Mouse (Mus musculus) T-helper 1 cell (primary cell): ENCODE measurements around the gene 0610010F05Rik.

Source experiments
- in situ Hi-C: fragments of 300-600 bp; cut with MboI, MseI; formaldehyde crosslinking; loops from one replicate; pipeline ENCODE4 v1.15.1; 2025; ENCODE audit warnings: high pct_unique_total_duplicates

The 0610010F05Rik gene

DNA sequence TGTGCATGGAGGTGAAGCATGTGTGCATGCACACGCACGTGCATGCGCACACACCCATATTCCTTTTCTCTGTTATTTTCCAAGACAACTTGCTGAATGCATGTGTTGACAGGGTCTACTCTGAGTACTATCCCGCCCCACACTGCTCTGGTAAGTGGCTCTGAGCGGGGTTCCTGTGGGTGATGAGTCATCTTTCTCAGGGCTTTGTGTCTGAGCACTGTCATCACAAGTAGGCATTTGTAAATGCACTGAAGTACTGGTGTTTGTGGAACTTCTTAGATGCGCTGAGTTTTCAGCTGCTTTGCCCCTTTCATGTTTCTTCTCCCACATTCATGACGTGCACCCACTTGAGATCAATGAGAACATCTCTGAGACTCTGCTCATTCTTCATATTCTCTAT is 63.3 kb downstream of the 0610010F05Rik start:
- in situ Hi-C loops, result no loop called here

DNA sequence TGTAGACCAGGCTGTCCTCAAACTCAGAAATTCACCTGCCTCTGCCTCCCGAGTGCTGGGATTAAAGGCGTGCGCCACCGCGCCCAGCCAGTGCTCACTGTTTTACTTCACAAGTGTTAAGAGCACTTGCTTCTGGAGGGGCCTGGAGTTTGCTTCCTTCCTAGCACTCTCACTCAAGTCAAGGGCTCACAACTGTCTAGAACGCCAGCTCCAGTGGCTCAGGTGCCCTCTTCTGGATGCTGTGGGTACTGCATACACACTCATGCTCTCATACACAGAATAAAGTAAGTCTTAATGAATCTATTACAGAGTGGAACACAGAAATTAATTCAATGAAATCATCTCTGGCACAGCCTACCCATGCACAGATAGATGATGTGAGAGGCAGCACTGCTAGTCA is 67.7 kb downstream of the 0610010F05Rik start:
- in situ Hi-C loops, result no loop called here

DNA sequence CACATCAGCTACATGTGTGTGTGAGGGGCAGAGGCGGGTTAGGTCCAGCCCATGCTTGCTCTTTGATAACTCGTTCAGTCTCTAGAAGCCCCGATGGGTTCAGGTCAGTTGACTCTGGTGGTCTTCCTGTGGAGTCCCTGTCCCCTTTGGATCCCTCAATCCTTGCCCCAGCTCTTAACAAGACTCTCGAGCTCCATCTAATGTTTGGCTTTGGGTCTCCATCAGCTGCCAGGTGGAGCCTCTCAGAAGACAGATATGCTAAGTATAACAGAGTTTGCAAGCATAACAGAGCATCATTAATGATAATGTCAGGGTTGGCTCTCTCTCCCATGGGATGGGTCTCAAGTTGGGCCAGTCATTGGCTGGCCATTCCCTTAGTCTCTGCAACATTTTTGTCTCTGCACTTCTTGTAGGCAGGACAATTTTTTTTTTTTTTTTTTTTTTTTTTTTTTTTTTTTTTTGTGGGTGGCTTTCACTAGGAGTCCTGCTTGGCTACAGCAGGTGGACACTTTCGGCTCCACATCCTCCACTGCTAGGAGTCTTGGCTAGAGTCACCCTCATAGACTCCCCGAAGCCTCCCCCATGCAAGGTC is 76.3 kb downstream of the 0610010F05Rik start:
- in situ Hi-C loops, result no loop called here

GRCm38 (mm10) chr11:23537446-23537845 is 96.0 kb downstream of the 0610010F05Rik start:
- in situ Hi-C loops, result no loop called here

GRCm38 (mm10) chr11:23520473-23521205 is 112.8 kb downstream of the 0610010F05Rik start, which contains the start of gene 1700093K21Rik:
TSS of gene 1700093K21Rik (minus strand) at chr11:23521155.
- in situ Hi-C loops, result no loop called here

GRCm38 (mm10) chr11:23518981-23519380 is 114.5 kb downstream of the 0610010F05Rik start:
- in situ Hi-C loops, result no loop called here

DNA sequence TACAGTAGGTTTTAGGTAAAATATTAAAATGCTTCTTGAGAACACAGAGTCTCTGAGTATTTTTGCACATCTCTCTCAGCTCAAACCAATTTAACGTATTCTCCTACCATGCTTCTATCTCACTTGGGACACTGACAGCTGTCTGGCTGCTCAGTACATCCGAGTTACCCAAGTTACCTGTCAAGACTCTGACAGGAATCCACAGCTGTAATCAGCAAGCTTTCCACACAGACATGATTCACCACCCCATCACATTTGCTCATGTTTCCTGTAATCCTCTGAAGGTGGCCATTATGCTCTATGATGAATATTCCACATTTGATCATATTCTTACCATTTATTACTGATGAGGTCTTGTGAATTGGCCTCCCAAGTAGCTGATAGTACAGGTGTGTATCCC is 118.1 kb downstream of the 0610010F05Rik start:
- in situ Hi-C loops, result no loop called here
